Mouse (Mus musculus) small intestine, adult 2 months (tissue): ENCODE results near the gene Rps6kc1.

Experiments
- CTCF ChIP-seq: fragments of 200-500 bp; IDR thresholded peaks from 2 replicates; pipeline ENCODE4 v1.5.1; 2012; ENCODE audit warnings: low read depth, mild to moderate bottlenecking, control low read depth, inconsistent platforms, low read length, moderate library complexity, mixed read lengths; ENCODE audit not compliant: insufficient replicate concordance, insufficient read length; ENCODE audit errors: extremely low read depth
- POLR2A ChIP-seq: fragments of 200-500 bp; IDR thresholded peaks from 2 replicates; pipeline ENCODE4 v1.6.1; 2012; ENCODE audit warnings: low read depth, mild to moderate bottlenecking, control low read depth, inconsistent platforms, low read length, moderate library complexity

- TF ChIP-seq POLR2A: no peak
- no peak for TF ChIP-seq CTCF
Observed at GRCm38 (mm10) chr1:190845419-190845818, 66.2 kb downstream of the Rps6kc1 start.
